Mouse (Mus musculus) stomach, postnatal 0 days (tissue): ENCODE results near the gene Dnah2. TPM values are rescaled to one million over a fixed set of nuclear protein-coding genes. Genes with fewer than 3 reads are reported as not detected.

Experiments used
- ATAC-seq: fragments of 200-750 bp; cut with Nextera tagmentation; 2 replicates; pipeline ENCODE4 v1.8.0; 2017; ENCODE audit not compliant: low FRiP score, low TSS enrichment
- DNase-seq: peaks from one replicate; pipeline ENCODE4 v3.0.0-alpha.2; 2016; ENCODE audit warnings: low spot score
- H3K27ac ChIP-seq: fragments of 300-500 bp; sonication (generic); replicated peaks from 2 replicates; pipeline ENCODE4 v1.5.1; 2014; ENCODE audit warnings: mild to moderate bottlenecking, control low read depth
- H3K27me3 ChIP-seq: fragments of 300-500 bp; sonication (generic); 2 replicates; pipeline ENCODE4 v1.6.1; 2014; ENCODE audit warnings: low read length; ENCODE audit not compliant: control insufficient read depth, insufficient read depth
- H3K36me3 ChIP-seq: fragments of 300-500 bp; sonication (generic); 2 replicates; pipeline ENCODE4 v1.6.1; 2014; ENCODE audit warnings: low read length, mixed read lengths; ENCODE audit not compliant: control insufficient read depth, insufficient read depth
- H3K4me1 ChIP-seq: fragments of 300-500 bp; sonication (generic); replicated peaks from 2 replicates; pipeline ENCODE4 v1.6.1; 2014; ENCODE audit warnings: antibody characterized with exemption; ENCODE audit not compliant: control insufficient read depth, insufficient read depth
- H3K4me2 ChIP-seq: fragments of 300-500 bp; sonication (generic); replicated peaks from 2 replicates; pipeline ENCODE4 v1.6.1; 2014; ENCODE audit warnings: low read depth, mild to moderate bottlenecking, control low read depth, moderate library complexity
- H3K4me3 ChIP-seq: fragments of 300-500 bp; sonication (generic); 2 replicates; pipeline ENCODE4 v1.5.1; 2014; ENCODE audit warnings: low read depth, low read length, control low read depth
- H3K9ac ChIP-seq: fragments of 300-500 bp; sonication (generic); 2 replicates; pipeline ENCODE4 v1.6.1; 2014; ENCODE audit warnings: mild to moderate bottlenecking, low read length, control low read depth, mixed read lengths
- H3K9me3 ChIP-seq: fragments of 300-500 bp; sonication (generic); 2 replicates; pipeline ENCODE4 v1.6.1; 2016; ENCODE audit warnings: low read length; ENCODE audit not compliant: control insufficient read depth
- CTCF ChIP-seq: IDR thresholded peaks from 2 replicates; pipeline ENCODE4 v1.5.1; 2016; ENCODE audit warnings: antibody characterized with exemption, low read depth, mild to moderate bottlenecking, moderate library complexity
- EP300 ChIP-seq: optimal IDR thresholded peaks from 2 replicates; pipeline ENCODE3; 2016; ENCODE audit warnings: antibody characterized with exemption
- WGBS: fragments of 180-500 bp; shearing (Covaris S2); extraction: QIAGEN DNeasy Blood & Tissue Kit; methylation state at CpG from one replicate; pipeline ENCODE4 v1.1.7; 2014; 5-methylcytosine and 5-hydroxymethylcytosine counted together
- polyA plus RNA-seq: library from polyadenylated mRNA; unstranded; fragments of >200 nt; fragmentation: Nextera tagmentation; extraction: Ambion mirVana; gene quantifications from 2 replicates; pipeline ENCODE4 v1.2.1, GENCODE M21; 2015

Dnah2 gene
- polyA plus RNA-seq, 1 experiment from 2014 or later, result 0.39 TPM

DNA sequence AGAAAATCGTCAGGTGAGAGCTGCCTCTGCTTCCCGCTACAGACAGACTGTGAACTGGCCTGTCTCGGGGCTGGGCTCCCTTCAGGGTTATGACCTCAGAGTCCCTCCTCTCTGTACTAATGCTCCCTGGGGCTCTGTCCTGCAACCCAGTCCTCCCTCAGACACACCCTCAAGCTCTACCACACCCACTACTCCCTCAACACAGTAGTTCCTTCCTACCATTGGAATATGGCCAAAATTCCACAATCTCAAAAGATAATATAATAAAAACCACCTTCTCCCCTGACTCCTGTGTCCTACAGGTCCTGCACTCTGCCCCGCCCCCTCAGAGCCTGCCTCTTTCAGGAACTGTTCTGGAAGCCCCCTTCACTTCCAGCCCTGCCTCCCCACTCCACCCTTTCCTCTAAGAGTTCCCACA is 45.0 kb downstream of the Dnah2 start:
- no peaks in the 10 kb centered on the region for H3K27me3 ChIP-seq
- H3K27ac ChIP-seq, result no peak overlapping the region
- H3K4me3 ChIP-seq, result no peak overlapping the region
- TF ChIP-seq EP300 (no peak), CTCF (no peak)
- H3K36me3 ChIP-seq, result no peaks in the 10 kb centered on the region
- no peak overlapping the region for H3K4me2 ChIP-seq
- DNase-seq (peak; percentile 46), ATAC-seq (peak; percentile 82)
- peaks cover 2% of the 10 kb centered on the region; the same call in 1 of the 2 replicates for H3K4me1 ChIP-seq
- 33% methylated on average over 4 of the region's 4 CpGs for WGBS
- H3K9me3 ChIP-seq, result no peaks in the 10 kb centered on the region
- no peak overlapping the region for H3K9ac ChIP-seq

DNA sequence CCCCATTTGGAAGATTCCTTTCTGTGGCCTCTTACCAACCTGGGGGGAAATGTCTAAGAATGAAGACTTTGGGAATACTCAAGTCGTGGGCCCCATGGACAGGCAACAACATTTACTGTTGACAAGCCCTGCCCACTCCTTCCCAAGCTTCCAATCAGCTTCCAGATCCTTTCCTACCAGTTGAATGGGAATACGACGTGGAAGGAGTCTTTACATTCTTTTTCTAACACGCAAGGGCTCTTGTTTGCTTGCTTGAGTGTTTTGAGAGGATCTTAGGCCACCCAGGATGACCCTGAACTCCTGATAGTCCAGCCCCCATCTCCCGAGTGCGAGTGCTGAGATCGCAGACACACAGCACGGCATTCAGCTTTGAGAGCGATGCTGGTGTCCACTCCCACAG is 47.4 kb downstream of the Dnah2 start:
- Histone ChIP-seq H3K36me3 (no peaks in the 10 kb centered on the region), H3K27ac (no peak overlapping the region), H3K4me1 (peaks cover 2% of the 10 kb centered on the region; the same call in 1 of the 2 replicates), H3K4me3 (no peak overlapping the region), H3K27me3 (no peaks in the 10 kb centered on the region), H3K9me3 (no peaks in the 10 kb centered on the region), H3K9ac (no peak overlapping the region), H3K4me2 (no peak overlapping the region; the same call in 1 of the 2 replicates)
- TF ChIP-seq EP300 (no peak), CTCF (no peak)
- ATAC-seq, result no peak
- 18% methylated on average over 9 of the region's 9 CpGs for WGBS
- DNase-seq, result no peak

DNA sequence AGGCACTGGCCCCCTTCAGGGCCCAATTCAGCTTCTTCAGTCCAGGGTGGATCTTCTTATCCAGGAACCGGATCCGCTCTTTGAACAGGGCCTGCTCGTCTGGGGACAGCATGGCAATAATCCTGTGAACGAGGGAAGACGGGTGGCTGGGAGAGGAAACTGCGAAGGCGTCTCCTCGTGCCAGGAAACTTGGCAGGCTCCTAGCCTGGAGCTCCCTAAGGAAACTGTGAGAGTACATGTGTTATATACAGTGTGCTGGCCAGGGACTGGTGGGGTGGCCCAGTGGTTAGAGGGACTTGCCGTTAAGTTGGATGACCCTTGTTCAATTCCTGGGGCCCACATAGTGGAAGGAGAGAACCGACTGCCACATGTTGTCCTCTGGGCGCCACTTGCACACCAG is 49.8 kb downstream of the Dnah2 start:
- H3K36me3 ChIP-seq, result no peaks in the 10 kb centered on the region
- H3K9me3 ChIP-seq, result no peaks in the 10 kb centered on the region
- DNase-seq (no peak), ATAC-seq (no peak)
- peaks cover 2% of the 10 kb centered on the region; the same call in 1 of the 2 replicates for H3K4me1 ChIP-seq
- TF ChIP-seq EP300 (no peak), CTCF (no peak)
- H3K9ac ChIP-seq, result no peak overlapping the region
- 87% methylated on average over 11 of the region's 11 CpGs for WGBS
- no peak overlapping the region for H3K27ac ChIP-seq
- H3K4me3 ChIP-seq, result no peak overlapping the region
- H3K4me2 ChIP-seq, result no peak overlapping the region
- H3K27me3 ChIP-seq, result no peaks in the 10 kb centered on the region

DNA sequence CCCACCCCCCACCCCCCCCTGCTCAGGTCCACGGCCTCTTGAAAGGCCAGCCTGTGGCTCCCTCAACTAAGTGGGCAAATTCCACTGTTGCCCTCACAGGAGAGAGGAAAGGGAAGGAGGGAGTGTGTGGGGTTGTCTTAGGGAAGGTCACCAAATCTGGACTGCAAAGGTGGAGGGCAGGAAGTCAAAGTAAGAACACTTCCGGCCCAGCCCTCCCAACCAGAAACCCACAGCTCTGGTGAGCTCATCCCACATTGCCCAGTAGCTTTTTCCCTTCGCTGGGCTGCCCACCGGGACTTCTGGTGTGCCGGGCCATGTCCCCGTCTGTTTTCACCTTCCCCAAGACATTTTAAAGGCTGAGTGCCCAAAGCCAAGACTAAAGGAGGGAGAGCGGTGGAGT is 57.2 kb downstream of the Dnah2 start:
- Histone ChIP-seq H3K27ac (no peak overlapping the region), H3K4me2 (no peak overlapping the region), H3K4me1 (no peaks in the 10 kb centered on the region), H3K36me3 (no peaks in the 10 kb centered on the region), H3K9me3 (no peaks in the 10 kb centered on the region), H3K4me3 (no peak overlapping the region), H3K9ac (no peak overlapping the region), H3K27me3 (no peaks in the 10 kb centered on the region)
- ATAC-seq, result no peak
- WGBS, result 76% methylated on average over 7 of the region's 7 CpGs
- DNase-seq, result no peak
- no peak for TF ChIP-seq EP300
- no peak for TF ChIP-seq CTCF

DNA sequence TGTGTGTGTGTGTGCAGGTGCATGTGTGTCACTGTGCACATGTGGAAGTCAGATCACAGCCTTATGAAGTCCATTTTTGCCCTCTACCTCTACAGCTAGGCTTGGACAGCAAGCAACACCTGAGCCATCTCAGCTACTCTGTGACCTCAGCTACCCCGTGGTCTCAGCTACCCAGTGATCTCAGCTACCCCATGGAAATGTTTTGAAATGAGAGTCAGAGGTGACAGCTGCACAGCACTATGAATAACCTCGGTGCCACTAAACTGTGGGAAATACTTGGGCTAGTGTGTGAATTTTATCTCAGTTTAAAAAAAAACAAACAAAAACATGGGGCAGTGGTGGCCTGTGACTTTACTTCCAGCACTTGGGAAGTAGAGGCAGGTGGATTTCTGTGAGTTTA is 58.0 kb downstream of the Dnah2 start:
- no peak for TF ChIP-seq CTCF
- no peak for TF ChIP-seq EP300
- H3K27ac ChIP-seq, result no peak overlapping the region
- no peak for DNase-seq
- no peak overlapping the region for H3K9ac ChIP-seq
- H3K9me3 ChIP-seq, result no peaks in the 10 kb centered on the region
- H3K27me3 ChIP-seq, result no peaks in the 10 kb centered on the region
- WGBS, result 59% methylated on average over 2 of the region's 2 CpGs
- no peaks in the 10 kb centered on the region for H3K4me1 ChIP-seq
- ATAC-seq, result no peak
- no peak overlapping the region for H3K4me2 ChIP-seq
- no peaks in the 10 kb centered on the region for H3K36me3 ChIP-seq
- no peak overlapping the region for H3K4me3 ChIP-seq

DNA sequence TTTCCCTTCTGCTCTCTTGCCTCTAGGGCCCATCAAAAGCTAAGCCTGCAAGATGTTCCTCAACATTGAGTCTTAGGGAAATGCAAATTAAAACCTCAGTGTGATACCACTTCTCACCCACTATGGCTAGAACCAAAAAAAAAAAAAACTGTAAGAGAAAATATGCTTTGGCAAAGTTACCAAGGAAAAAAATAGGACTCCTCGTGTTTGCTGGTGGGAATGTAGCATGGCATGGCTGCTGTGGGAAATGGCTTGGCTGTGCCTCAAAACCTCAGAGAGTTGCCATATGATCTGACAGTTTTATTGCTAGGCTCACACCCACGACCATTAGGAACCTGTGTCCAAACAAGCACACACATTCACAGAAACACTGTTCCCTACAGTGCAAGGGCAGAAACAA is 61.4 kb downstream of the Dnah2 start:
- DNase-seq, result no peak
- Histone ChIP-seq H3K27ac (no peak overlapping the region), H3K4me2 (no peak overlapping the region), H3K9ac (no peak overlapping the region), H3K4me1 (no peaks in the 10 kb centered on the region), H3K4me3 (no peak overlapping the region), H3K36me3 (no peaks in the 10 kb centered on the region), H3K27me3 (no peaks in the 10 kb centered on the region), H3K9me3 (no peaks in the 10 kb centered on the region)
- WGBS, result 80% methylated on average over 2 of the region's 2 CpGs
- TF ChIP-seq CTCF, result no peak
- no peak for TF ChIP-seq EP300
- no peak for ATAC-seq
